9 mouse cellular contexts compared by ENCODE assay signal in genomic region chr15:73982065-73982729, GRCm38 (mm10).
DNase-seq lines count a peak whose midpoint lies in the region; ATAC-seq and TF ChIP-seq lines count a peak whose summit lies in the region.
"Had no signal": no experiment of that assay in that cellular context is flagged by ENCODE, and none has a peak within 500 bp of the region (broad histone marks: within the 10 kb centered on the region; RNA-seq: fewer than 3 reads in every experiment).

No protein-coding gene starts in this region.

- H3K9ac ChIP-seq in midbrain, embryonic 13.5 days (replicated peaks): no peak overlapping the region
- H3K9ac ChIP-seq in heart, postnatal 0 days (replicated peaks; ENCODE audit: low read depth, low read length): no peak overlapping the region
- no peak overlapping the region for H3K9ac ChIP-seq in stomach, embryonic 15.5 days
- H3K9ac ChIP-seq: liver, embryonic 15.5 days had no signal

- DNase-seq in midbrain, embryonic 10.5 days (ENCODE audit: low spot score): no peak
- DNase-seq in heart, postnatal 0 days (ENCODE audit: low spot score): no peak
- DNase-seq in left cerebral cortex, adult 8-10 months (ENCODE audit: low spot score in 2 of 2): peak; percentile 66 to 91
- DNase-seq in spleen, postnatal 36 days (ENCODE audit: low spot score in 2 of 2): no peak
- DNase-seq in yolk sac, embryonic 10.5 days (ENCODE audit: low spot score): no peak

- H3K36me3 ChIP-seq in midbrain, embryonic 13.5 days: no peaks in the 10 kb centered on the region
- H3K36me3 ChIP-seq in midbrain, embryonic 10.5 days: no peaks in the 10 kb centered on the region
- H3K36me3 ChIP-seq in heart, postnatal 0 days (replicated peaks; ENCODE audit: control insufficient read depth, insufficient read depth, low read length): no peaks in the 10 kb centered on the region
- H3K36me3 ChIP-seq in stomach, embryonic 15.5 days: no peaks in the 10 kb centered on the region
- H3K36me3 ChIP-seq: liver, embryonic 15.5 days had no signal

- TF ChIP-seq EP300 in heart, postnatal 0 days (IDR thresholded peaks at IDR 0.05; ENCODE audit: low read depth): no peak

- 65% methylated on average over 23 of the region's 23 CpGs for WGBS in midbrain, embryonic 13.5 days
- 76% methylated on average over 23 of the region's 23 CpGs for WGBS in midbrain, embryonic 10.5 days
- WGBS in heart, postnatal 0 days: 23% methylated on average over 23 of the region's 23 CpGs
- WGBS in stomach, embryonic 15.5 days: 20% methylated on average over 23 of the region's 23 CpGs

- TF ChIP-seq CTCF in heart, postnatal 0 days (IDR thresholded peaks at IDR 0.05; ENCODE audit: low read depth): no peak

- no peaks in the 10 kb centered on the region for H3K27me3 ChIP-seq in midbrain, embryonic 13.5 days
- H3K27me3 ChIP-seq in midbrain, embryonic 10.5 days (ENCODE audit: low read depth, poor library complexity, severe bottlenecking): no peaks in the 10 kb centered on the region
- no peaks in the 10 kb centered on the region for H3K27me3 ChIP-seq in heart, postnatal 0 days (ENCODE audit: control insufficient read depth, insufficient read depth, low read length)
- H3K27me3 ChIP-seq in stomach, embryonic 15.5 days (replicated peaks): no peaks in the 10 kb centered on the region
- H3K27me3 ChIP-seq: liver, embryonic 15.5 days had no signal

- H3K4me1 ChIP-seq in midbrain, embryonic 13.5 days (replicated peaks): peaks cover 8% of the 10 kb centered on the region; the same call in 1 of the 2 replicates
- H3K4me1 ChIP-seq in midbrain, embryonic 10.5 days: no peaks in the 10 kb centered on the region
- peaks cover 9% of the 10 kb centered on the region; the same call in 1 of the 2 replicates for H3K4me1 ChIP-seq in heart, postnatal 0 days (ENCODE audit: control insufficient read depth, insufficient read depth)
- H3K4me1 ChIP-seq in stomach, embryonic 15.5 days: no peaks in the 10 kb centered on the region
- H3K4me1 ChIP-seq: liver, embryonic 15.5 days had no signal

- peak overlapping the region; percentile 10 for H3K27ac ChIP-seq in midbrain, embryonic 13.5 days
- H3K27ac ChIP-seq in midbrain, embryonic 10.5 days (replicated peaks): no peak overlapping the region
- H3K27ac ChIP-seq in heart, postnatal 0 days (ENCODE audit: low read depth): no peak overlapping the region
- H3K27ac ChIP-seq in stomach, embryonic 15.5 days: no peak overlapping the region
- H3K27ac ChIP-seq: liver, embryonic 15.5 days had no signal

- no peak overlapping the region for H3K4me3 ChIP-seq in midbrain, embryonic 13.5 days (replicated peaks)
- no peak overlapping the region for H3K4me3 ChIP-seq in midbrain, embryonic 10.5 days
- H3K4me3 ChIP-seq in heart, postnatal 0 days (ENCODE audit: low read depth, low read length): no peak overlapping the region
- H3K4me3 ChIP-seq in stomach, embryonic 15.5 days (replicated peaks): 0 out of 2 replicates have a peak overlapping the region, but pooled peaks have one; percentile 5
- H3K4me3 ChIP-seq: liver, embryonic 15.5 days had no signal

- no peaks in the 10 kb centered on the region for H3K9me3 ChIP-seq in midbrain, embryonic 13.5 days
- H3K9me3 ChIP-seq in midbrain, embryonic 10.5 days (replicated peaks): no peaks in the 10 kb centered on the region
- H3K9me3 ChIP-seq in heart, postnatal 0 days (replicated peaks; ENCODE audit: control insufficient read depth, low read length): no peaks in the 10 kb centered on the region
- H3K9me3 ChIP-seq in stomach, embryonic 15.5 days: no peaks in the 10 kb centered on the region
- H3K9me3 ChIP-seq: liver, embryonic 15.5 days had no signal

- no peak overlapping the region for H3K4me2 ChIP-seq in midbrain, embryonic 13.5 days (replicated peaks)
- H3K4me2 ChIP-seq in heart, postnatal 0 days (ENCODE audit: low read depth, low read length): no peak overlapping the region
- H3K4me2 ChIP-seq in stomach, embryonic 15.5 days: peak overlapping the region; percentile 33
- H3K4me2 ChIP-seq: liver, embryonic 15.5 days had no signal

- ATAC-seq in midbrain, embryonic 13.5 days: peak; percentile 49; the same call in 1 of the 2 replicates
- peak; percentile 13; the same call in 1 of the 2 replicates for ATAC-seq in heart, postnatal 0 days (ENCODE audit: insufficient read depth, low read depth)
- ATAC-seq in stomach, embryonic 15.5 days (ENCODE audit: insufficient read depth, low FRiP score, low read depth): peak; percentile 50; the same call in 1 of the 2 replicates
- ATAC-seq in granulocyte monocyte progenitor cell, adult 5-6 weeks (replicated peaks; ENCODE audit: poor library complexity, severe bottlenecking): no peak

Comparison
In these comparisons a context has a peak if more than half of its experiments do, and no peak if none do; other contexts are left out.
1. DNase-seq: peak in left cerebral cortex, adult 8-10 months (2 of 2); none in midbrain, embryonic 10.5 days (single experiment), heart, postnatal 0 days (single experiment), spleen, postnatal 36 days (0 of 2) and yolk sac, embryonic 10.5 days (single experiment).